Mouse (Mus musculus) CH12.LX (cell line): ENCODE data around the gene Dkk3. TPM values are rescaled to one million over a fixed set of nuclear protein-coding genes. Genes with fewer than 3 reads are reported as not detected.

Experiments
- DNase-seq: peaks from one replicate; pipeline ENCODE4 v3.0.0-alpha.2; 2013; ENCODE audit errors: extremely low read depth
- H3K27ac ChIP-seq: 2 replicates; pipeline ENCODE4 v1.5.1; 2012; ENCODE audit warnings: low read depth, mild to moderate bottlenecking, control low read depth, moderate library complexity; ENCODE audit not compliant: insufficient read depth
- H3K27me3 ChIP-seq: replicated peaks from 2 replicates; pipeline ENCODE3; 2012; ENCODE audit warnings: inconsistent platforms
- H3K36me3 ChIP-seq, 2 experiments: replicated peaks in 1 of 2; 2 replicates each; pipeline versions ENCODE3 to v1.6.1; 2012; ENCODE audit warnings: inconsistent platforms in 1 of 2, low read length in 1 of 2, mild to moderate bottlenecking in 1 of 2, mixed read lengths in 1 of 2, moderate library complexity in 1 of 2; ENCODE audit not compliant: control insufficient read depth in 1 of 2, insufficient read depth in 1 of 2
- H3K4me1 ChIP-seq, 2 experiments: 2 replicates each; pipeline ENCODE4 v1.6.1; 2012; ENCODE audit warnings: inconsistent platforms in 1 of 2, moderate library complexity in 1 of 2; ENCODE audit not compliant: insufficient read depth in 2 of 2, control insufficient read depth in 1 of 2
- H3K4me2 ChIP-seq: 2 replicates; pipeline ENCODE4 v1.6.1; 2012; ENCODE audit warnings: low read depth, mild to moderate bottlenecking, control low read depth; ENCODE audit not compliant: poor library complexity, insufficient read depth, severe bottlenecking
- H3K4me3 ChIP-seq, 3 experiments: fragments of 150-350 bp in 1 of 3; sonication (generic) in 1 of 3; replicated peaks in 1 of 3; 2 replicates each; pipeline versions ENCODE3 to v1.5.1; 2011 to 2012; ENCODE audit warnings: low read depth in 2 of 3, low read length in 2 of 3, mild to moderate bottlenecking in 2 of 3, moderate library complexity in 2 of 3, control low read depth in 1 of 3, improper control_type of control experiment in 1 of 3, inconsistent platforms in 1 of 3, mixed read lengths in 1 of 3; ENCODE audit not compliant: poor library complexity in 1 of 3
- H3K79me2 ChIP-seq: replicated peaks from 2 replicates; pipeline ENCODE4 v1.6.1; 2012; ENCODE audit warnings: mild to moderate bottlenecking, moderate library complexity; ENCODE audit not compliant: control insufficient read depth, poor library complexity, insufficient read depth, severe bottlenecking; ENCODE audit errors: extremely low read depth
- H3K9ac ChIP-seq: 2 replicates; pipeline ENCODE4 v1.6.1; 2012; ENCODE audit warnings: low read depth, mild to moderate bottlenecking, control low read depth, moderate library complexity; ENCODE audit not compliant: insufficient read depth
- H3K9me3 ChIP-seq: replicated peaks from 2 replicates; pipeline ENCODE3; 2012; ENCODE audit warnings: low read length, inconsistent platforms, mixed read lengths
- BHLHE40 ChIP-seq: IDR thresholded peaks from 2 replicates; pipeline ENCODE4 v1.6.1; 2011; ENCODE audit warnings: mild to moderate bottlenecking, low read depth, low read length, improper control_type of control experiment
- CHD1 ChIP-seq: IDR thresholded peaks from 2 replicates; pipeline ENCODE4 v1.6.1; 2012; ENCODE audit warnings: low read depth, low read length, improper control_type of control experiment, inconsistent platforms
- ELF1 ChIP-seq: IDR thresholded peaks from 2 replicates; pipeline ENCODE4 v1.6.1; 2014; ENCODE audit warnings: low read depth, mild to moderate bottlenecking, inconsistent platforms, low read length, improper control_type of control experiment
- EP300 ChIP-seq: IDR thresholded peaks from 2 replicates; pipeline ENCODE4 v1.6.1; 2011; ENCODE audit warnings: low read length, improper control_type of control experiment
- ETS1 ChIP-seq: conservative IDR thresholded peaks from 2 replicates; pipeline ENCODE4 v1.6.1; 2012; ENCODE audit warnings: low read depth, mild to moderate bottlenecking, inconsistent platforms, low read length, improper control_type of control experiment, moderate library complexity
- HCFC1 ChIP-seq: IDR thresholded peaks from 2 replicates; pipeline ENCODE4 v1.6.1; 2012; ENCODE audit warnings: low read depth, mild to moderate bottlenecking, inconsistent platforms, low read length, improper control_type of control experiment
- JUND ChIP-seq: conservative IDR thresholded peaks from 2 replicates; pipeline ENCODE4 v1.6.1; 2011; ENCODE audit warnings: low read depth, low read length, improper control_type of control experiment
- KAT2A ChIP-seq: IDR thresholded peaks from 2 replicates; pipeline ENCODE4 v1.6.1; 2012; ENCODE audit warnings: low read length, improper control_type of control experiment, inconsistent platforms; ENCODE audit not compliant: insufficient replicate concordance
- MXI1 ChIP-seq: IDR thresholded peaks from 2 replicates; pipeline ENCODE4 v1.6.1; 2011; ENCODE audit warnings: mild to moderate bottlenecking, low read depth, low read length, improper control_type of control experiment
- NELFE ChIP-seq: IDR thresholded peaks from 2 replicates; pipeline ENCODE4 v1.6.1; 2011; ENCODE audit warnings: low read depth, low read length, improper control_type of control experiment
- NRF1 ChIP-seq: IDR thresholded peaks from 2 replicates; pipeline ENCODE4 v1.6.1; 2014; ENCODE audit warnings: low read depth, mild to moderate bottlenecking, inconsistent platforms, low read length, improper control_type of control experiment, moderate library complexity
- PAX5 ChIP-seq: IDR thresholded peaks from 2 replicates; pipeline ENCODE4 v1.6.1; 2012; ENCODE audit warnings: low read length, inconsistent platforms, mixed read lengths
- POLR2A ChIP-seq: IDR thresholded peaks from 2 replicates; pipeline ENCODE4 v1.6.1; 2011; ENCODE audit warnings: low read depth, mild to moderate bottlenecking, improper control_type of control experiment, low read length
- POLR2AphosphoS2 ChIP-seq: IDR thresholded peaks from 2 replicates; pipeline ENCODE4 v1.6.1; 2011; ENCODE audit warnings: low read depth, low read length, improper control_type of control experiment
- SMC3 ChIP-seq: IDR thresholded peaks from 2 replicates; pipeline ENCODE4 v1.6.1; 2011; ENCODE audit warnings: low read depth, low read length, improper control_type of control experiment
- TBP ChIP-seq: conservative IDR thresholded peaks from 2 replicates; pipeline ENCODE4 v1.6.1; 2011; ENCODE audit warnings: low read depth, low read length, improper control_type of control experiment
- TCF12 ChIP-seq: IDR thresholded peaks from 2 replicates; pipeline ENCODE4 v1.6.1; 2014; ENCODE audit warnings: low read depth, mild to moderate bottlenecking, inconsistent platforms, low read length, improper control_type of control experiment
- USF2 ChIP-seq: conservative IDR thresholded peaks from 2 replicates; pipeline ENCODE4 v1.6.1; 2011; ENCODE audit warnings: low read depth, low read length, improper control_type of control experiment
- ZKSCAN1 ChIP-seq: IDR thresholded peaks from 2 replicates; pipeline ENCODE4 v1.6.1; 2012; ENCODE audit warnings: low read depth, inconsistent platforms, low read length, improper control_type of control experiment, borderline replicate concordance
- ZMIZ1 ChIP-seq: IDR thresholded peaks from 2 replicates; pipeline ENCODE4 v1.6.1; 2012; ENCODE audit warnings: low read depth, mild to moderate bottlenecking, inconsistent platforms, low read length, improper control_type of control experiment
- dilution Hi-C: fragments of 300-500 bp; cut with MboI; formaldehyde crosslinking; loops from 2 replicates; pipeline ENCODE4 v1.14.3; 2020; ENCODE audit warnings: low sequenced_read_pairs; ENCODE audit not compliant: extremely low pct_unique_long_range_greater_than_20kb, extremely low pct_ligation_motif_present
- in situ Hi-C: fragments of 300-500 bp; cut with MboI; formaldehyde crosslinking; loops from 3 replicates; pipeline ENCODE4 v1.14.3; 2019; ENCODE audit warnings: low sequenced_read_pairs, low pct_ligation_motif_present, low pct_unique_long_range_greater_than_20kb, mixed read lengths
- polyA plus RNA-seq: library from polyadenylated mRNA; unstranded; fragments of >175 nt; gene quantifications from 2 replicates; pipeline ENCODE4 v1.2.1, GENCODE M21; 2012; ENCODE audit warnings: low read depth; ENCODE audit not compliant: insufficient read length
- total RNA-seq, 2 experiments: library from RNA; depleted of rRNA; stranded (reverse); fragments of 300-350 nt in 1 of 2; fragments of >200 nt in 1 of 2; gene quantifications; 2 replicates each; pipeline ENCODE4 v1.2.3; 2012 to 2014

Dkk3 gene
- total and polyA plus RNA-seq, 3 experiments = 0.38 to 0.55 (median 0.54) TPM

DNA sequence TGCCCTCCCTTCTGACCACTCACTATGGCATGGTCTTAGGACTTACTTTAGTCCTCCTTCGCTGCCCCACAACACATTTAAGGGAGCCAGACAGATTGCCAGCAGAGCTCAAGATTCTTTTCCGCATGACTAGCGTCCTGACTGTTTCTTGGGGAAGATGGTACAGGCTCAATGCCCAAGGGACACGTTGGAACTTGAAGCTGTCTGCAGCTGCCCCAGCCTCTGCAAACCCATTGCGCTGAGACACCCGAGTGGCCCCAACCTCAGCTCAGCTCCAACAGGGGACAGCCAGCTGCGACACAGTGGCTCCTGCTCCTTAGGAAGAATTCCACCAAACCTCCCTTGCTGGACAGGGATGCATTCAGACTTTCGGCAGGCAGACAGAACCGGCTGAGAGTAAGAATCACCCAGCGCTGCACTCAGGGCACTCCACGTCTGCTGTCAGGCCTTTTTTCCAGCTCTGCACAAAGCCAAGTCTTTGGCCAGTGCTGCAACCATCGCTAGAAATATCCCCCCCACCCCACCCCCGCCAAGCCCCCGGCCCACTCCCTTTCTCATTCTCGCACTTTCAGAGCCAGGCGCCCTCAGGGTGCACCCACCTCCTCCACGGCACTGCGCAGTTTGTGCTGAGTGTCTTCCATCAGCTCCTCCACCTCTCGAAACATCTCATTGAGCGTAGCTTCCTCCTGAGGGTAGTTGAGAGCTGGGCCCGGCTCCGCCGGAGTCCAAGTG, 1.1 kb downstream of the Dkk3 start:
- Histone ChIP-seq H3K27me3 (peaks cover 4% of the 10 kb centered on the region), H3K79me2 (no peaks in the 10 kb centered on the region), H3K4me3 (peak overlapping the region in 2 of 3 experiments; percentile 34 to 46), H3K4me2 (peak overlapping the region; percentile 78), H3K27ac (no peak overlapping the region), H3K36me3 (no peaks in the 10 kb centered on the region), H3K9ac (no peak overlapping the region)
- in situ Hi-C loops = no loop called here
- peak; percentile 70 for DNase-seq
- dilution Hi-C loops = no loop called here
- TF ChIP-seq EP300 (peak; percentile 33; the same call in 1 of the 2 replicates), MXI1 (no peak), BHLHE40 (0 out of 2 replicates have a peak, but pooled peaks have one; percentile 36), ETS1 (0 out of 2 replicates have a peak, but pooled peaks have one; percentile 15), POLR2A (no peak), CHD1 (no peak)
- TF ChIP-seq, all 38 proteins: peak for 3
- H3K9me3 ChIP-seq = no peaks in the 10 kb centered on the region
- H3K4me1 ChIP-seq = peaks cover 8 to 34% of the 10 kb centered on the region in 2 experiments

DNA sequence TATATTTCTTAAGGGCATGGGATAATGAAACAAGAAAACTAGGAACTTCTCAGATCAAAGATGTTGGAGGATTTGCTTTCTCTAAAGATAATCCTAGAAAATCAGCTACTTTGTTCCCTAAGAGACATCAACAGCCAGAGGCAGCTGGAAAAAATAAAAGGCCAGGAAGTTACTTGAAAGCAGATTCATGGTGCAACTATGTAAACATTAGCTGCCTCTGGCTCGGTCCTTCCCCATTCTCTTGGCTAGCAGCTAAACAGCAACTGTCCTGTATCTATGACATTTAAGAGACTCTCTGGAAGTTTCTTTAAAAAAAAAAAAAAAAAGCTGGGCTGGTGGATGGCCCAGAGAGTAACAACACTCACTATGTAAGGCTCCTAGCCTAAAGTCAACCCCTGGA, 3.7 kb downstream of the Dkk3 start:
- no peak for DNase-seq
- dilution Hi-C loops = no loop called here
- Histone ChIP-seq H3K4me1 (peaks cover 8 to 21% of the 10 kb centered on the region in 2 experiments), H3K9ac (no peak overlapping the region), H3K79me2 (no peaks in the 10 kb centered on the region), H3K4me2 (no peak overlapping the region), H3K36me3 (no peaks in the 10 kb centered on the region)
- TF ChIP-seq NELFE (no peak), TCF12 (no peak), NRF1 (no peak), POLR2AphosphoS2 (no peak), PAX5 (no peak), ZMIZ1 (no peak), CHD1 (no peak), JUND (no peak), USF2 (no peak), TBP (no peak), ELF1 (no peak), KAT2A (no peak), HCFC1 (no peak), ZKSCAN1 (no peak), EP300 (no peak), SMC3 (no peak)
- TF ChIP-seq, all 38 proteins: peak for 0
- no peak overlapping the region for H3K4me3 ChIP-seq
- in situ Hi-C loops = no loop called here
- H3K9me3 ChIP-seq = no peaks in the 10 kb centered on the region
- H3K27ac ChIP-seq = no peak overlapping the region
- peaks cover 7% of the 10 kb centered on the region for H3K27me3 ChIP-seq
